Mouse (Mus musculus) hematopoietic stem cell, adult 5-6 weeks (primary cell): ENCODE measurements at regions not wholly inside any gene's neighbourhood (a gene's known extent, or its start where the extent isn't known, plus 50 kb on each side); places are given as distances from the start of the nearest gene placed in this dataset.

Experiments used
- ATAC-seq, 2 experiments: fragments of 125-278 bp in 1 of 2; replicated peaks in 1 of 2; 2 replicates each; pipeline ENCODE4 v1.8.0; 2016 to 2017; ENCODE audit warnings: inconsistent platforms in 2 of 2, mild to moderate bottlenecking in 2 of 2, moderate number of reproducible peaks in 2 of 2, low read depth in 1 of 2, moderate TSS enrichment in 1 of 2; ENCODE audit not compliant: low FRiP score in 2 of 2, poor library complexity in 2 of 2, severe bottlenecking in 2 of 2, insufficient read depth in 1 of 2, low TSS enrichment in 1 of 2

- no peak for ATAC-seq
These were observed 55.9 kb upstream of the Tars start for GRCm38 (mm10) chr15:11455366-11455785.

DNA sequence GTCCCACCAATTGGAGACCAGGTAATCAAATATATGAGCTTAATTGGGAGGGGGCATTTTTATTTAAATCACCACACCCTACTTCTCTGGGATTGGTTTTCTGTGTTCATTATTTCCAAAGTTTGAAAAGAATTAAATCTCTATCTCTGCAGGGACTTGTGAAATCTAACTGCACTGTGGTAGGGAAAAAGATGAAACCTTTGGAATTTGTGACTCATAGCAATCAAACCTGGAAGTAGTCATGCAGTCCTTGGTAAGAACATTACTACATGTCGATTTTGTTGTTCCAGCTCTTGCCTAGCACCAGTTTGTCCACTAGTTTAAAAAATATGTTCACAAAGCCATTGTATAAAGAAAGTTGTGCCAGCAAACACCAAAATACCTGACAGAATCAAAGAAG, 54.5 kb upstream of the Tars start:
- ATAC-seq = no peak

- peak; percentile 66 to 82 for ATAC-seq
These were observed 52.2 kb upstream of the Tars start for GRCm38 (mm10) chr15:11451635-11452034.
